Mouse (Mus musculus): ENCODE measurements at regions not wholly inside any gene's neighbourhood (a gene's known extent, or its start where the extent isn't known, plus 50 kb on each side); places are given as distances from the start of the nearest gene placed in this dataset.

DNA sequence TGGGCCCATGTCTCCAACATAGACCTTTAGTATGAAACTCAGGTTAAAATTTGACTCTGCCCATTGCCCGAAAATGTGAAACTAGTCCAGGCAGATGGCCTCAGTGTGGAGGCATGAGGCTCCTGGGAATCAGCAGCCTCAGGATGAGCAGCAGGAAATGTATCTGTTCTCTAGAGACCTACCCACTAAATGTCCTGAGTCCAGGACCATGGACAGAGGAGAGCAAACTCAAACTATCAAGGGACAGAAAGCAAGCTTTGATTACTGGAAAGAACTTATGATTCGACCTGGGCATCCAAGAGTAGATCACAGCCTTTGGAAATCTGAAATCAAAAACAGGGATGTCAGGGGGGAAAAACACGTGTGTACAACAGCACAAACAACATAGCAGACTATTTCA lies 230.3 kb upstream of the Ncam1 start:
- no peak for ATAC-seq (ENCODE audit: insufficient number of reproducible peaks, low FRiP score, low TSS enrichment)

- ATAC-seq (ENCODE audit: insufficient number of reproducible peaks, low FRiP score, low TSS enrichment) = no peak
Measured at GRCm38 (mm10) chr9:50028573-50028972, 229.8 kb upstream of the Ncam1 start.

- no peak for ATAC-seq (ENCODE audit: insufficient number of reproducible peaks, low FRiP score, low TSS enrichment)
Measured at GRCm38 (mm10) chr9:50024820-50025219, 226.1 kb upstream of the Ncam1 start.

DNA sequence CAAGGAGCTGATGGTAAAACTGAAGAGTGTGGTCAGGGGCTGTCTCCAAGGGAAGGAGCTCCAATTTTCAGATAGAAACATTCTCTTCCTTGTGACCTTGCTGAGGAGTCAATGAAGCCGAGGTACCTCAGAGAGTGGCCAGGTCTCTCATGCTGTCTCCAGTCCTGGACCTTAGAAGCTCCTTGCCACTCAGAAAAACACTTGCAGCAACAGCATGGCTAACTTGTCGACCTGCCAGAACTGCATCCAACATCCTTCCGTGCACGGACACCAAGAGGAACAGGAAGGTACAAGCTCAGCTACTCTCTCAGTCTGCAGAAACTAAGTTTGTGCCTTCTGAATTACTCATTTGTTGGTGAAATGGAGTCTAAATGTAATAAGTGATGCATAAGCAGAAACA lies 214.9 kb upstream of the Ncam1 start:
- ATAC-seq (ENCODE audit: insufficient number of reproducible peaks, low FRiP score, low TSS enrichment) = no peak

GRCm38 (mm10) chr9:50005757-50006576 lies 207.2 kb upstream of the Ncam1 start:
- ATAC-seq (ENCODE audit: insufficient number of reproducible peaks, low FRiP score, low TSS enrichment) = peak; percentile 74

DNA sequence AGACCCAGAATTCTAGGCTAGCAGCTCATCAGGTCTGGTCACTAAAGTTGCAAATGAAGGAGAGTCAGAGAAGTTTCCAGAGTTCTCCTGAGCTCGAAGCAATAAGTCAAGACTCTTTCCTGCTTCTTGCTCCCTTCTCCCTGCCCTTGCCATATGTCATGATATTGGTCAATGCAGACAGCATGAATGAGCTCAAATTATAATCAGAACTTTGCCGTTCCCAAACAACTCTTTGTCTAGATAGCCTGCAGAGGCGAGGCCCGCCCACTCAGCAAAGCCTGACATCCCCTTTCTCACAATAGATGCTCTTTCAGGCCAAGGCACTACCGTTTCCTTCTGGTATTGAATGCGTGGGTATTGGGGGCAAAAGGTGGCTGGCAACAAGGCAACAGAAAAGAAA lies 204.0 kb upstream of the Ncam1 start:
- ATAC-seq (ENCODE audit: insufficient number of reproducible peaks, low FRiP score, low TSS enrichment) = no peak

GRCm38 (mm10) chr9:50000497-50001404 lies 202.0 kb upstream of the Ncam1 start:
- ATAC-seq (ENCODE audit: insufficient number of reproducible peaks, low FRiP score, low TSS enrichment) = no peak

DNA sequence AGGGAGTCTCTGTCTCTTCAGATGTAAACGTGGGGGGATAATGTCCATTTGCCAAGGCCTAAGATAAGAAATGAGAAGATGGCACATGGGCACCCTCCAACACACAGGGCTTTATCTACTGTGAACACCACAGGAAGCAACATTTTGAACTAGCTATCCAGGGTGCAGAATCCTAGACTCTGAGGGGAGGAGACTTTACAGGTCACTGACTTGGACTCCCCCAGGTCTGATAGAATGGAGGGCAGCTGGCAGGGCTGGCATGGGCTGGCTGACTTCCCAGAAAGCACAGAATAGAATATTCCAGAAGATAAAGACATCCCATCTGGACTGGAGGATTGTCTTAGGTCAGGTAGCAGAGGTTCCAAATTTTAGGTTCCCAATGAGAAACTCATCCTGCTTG lies 201.2 kb upstream of the Ncam1 start:
- no peak for ATAC-seq (ENCODE audit: insufficient number of reproducible peaks, low FRiP score, low TSS enrichment)

DNA sequence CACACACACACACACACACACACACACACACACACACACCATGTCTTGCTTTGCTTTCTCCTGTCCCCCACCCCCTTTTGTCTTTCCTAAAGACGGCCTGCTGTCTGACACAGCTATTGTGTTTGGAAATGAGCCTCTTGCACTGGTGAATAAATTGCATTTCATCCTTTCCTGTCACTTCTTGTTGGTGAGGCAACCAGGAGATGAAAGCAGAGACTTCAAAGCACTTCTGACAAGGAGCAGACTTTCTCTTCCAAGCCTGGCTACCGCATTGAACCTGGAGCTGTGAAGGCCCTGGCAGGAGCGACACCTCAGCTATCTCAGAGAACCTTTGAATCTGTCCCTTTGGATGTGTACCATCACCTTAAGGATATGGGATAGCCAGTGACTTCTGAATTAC lies 199.4 kb upstream of the Ncam1 start:
- no peak for ATAC-seq (ENCODE audit: insufficient number of reproducible peaks, low FRiP score, low TSS enrichment)

DNA sequence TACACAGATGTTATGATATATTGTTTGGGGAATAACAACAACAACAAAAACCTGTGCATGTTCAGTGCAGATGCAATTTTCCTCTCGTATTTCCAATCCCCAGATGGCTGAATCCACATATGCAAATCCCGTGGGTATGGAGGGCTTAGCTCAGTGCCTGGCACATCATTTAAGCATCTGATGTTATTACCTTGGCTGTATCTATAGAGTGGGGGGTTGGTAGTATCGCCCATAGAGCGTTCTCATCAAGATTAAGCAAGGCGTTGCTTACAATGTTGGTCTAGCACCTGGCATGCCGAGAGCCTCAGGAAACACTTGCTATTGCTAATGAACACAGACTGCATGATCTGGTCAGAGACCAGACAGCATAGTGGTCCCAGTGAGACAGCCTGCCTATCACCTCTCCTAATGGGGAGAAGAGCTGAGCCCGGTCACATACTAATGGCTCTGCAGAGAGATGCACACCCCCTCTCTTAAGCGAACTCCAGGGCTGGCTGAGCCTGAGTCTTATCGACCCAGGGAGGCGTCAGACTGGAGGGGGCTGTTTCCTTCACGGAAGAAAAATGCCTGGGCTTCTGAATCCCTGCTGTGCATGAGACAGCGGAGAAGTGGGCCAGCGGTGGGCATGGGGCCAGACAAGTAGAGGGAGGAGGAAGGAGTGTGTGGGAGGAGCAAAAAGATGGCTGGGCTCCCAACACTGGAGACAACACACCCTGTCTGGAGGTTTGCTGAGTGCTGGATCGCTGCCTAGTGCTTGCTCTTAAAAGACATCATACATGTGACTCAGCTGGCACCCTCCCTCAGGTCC lies 190.9 kb upstream of the Ncam1 start:
- ATAC-seq (ENCODE audit: insufficient number of reproducible peaks, low FRiP score, low TSS enrichment) = peak; percentile 40; the same call in 1 of the 2 replicates

- ATAC-seq (ENCODE audit: insufficient number of reproducible peaks, low FRiP score, low TSS enrichment) = no peak
Measured at GRCm38 (mm10) chr9:49988064-49988463, 189.3 kb upstream of the Ncam1 start.

- no peak for ATAC-seq (ENCODE audit: insufficient number of reproducible peaks, low FRiP score, low TSS enrichment)
Measured at GRCm38 (mm10) chr9:49987481-49987880, 188.8 kb upstream of the Ncam1 start.

DNA sequence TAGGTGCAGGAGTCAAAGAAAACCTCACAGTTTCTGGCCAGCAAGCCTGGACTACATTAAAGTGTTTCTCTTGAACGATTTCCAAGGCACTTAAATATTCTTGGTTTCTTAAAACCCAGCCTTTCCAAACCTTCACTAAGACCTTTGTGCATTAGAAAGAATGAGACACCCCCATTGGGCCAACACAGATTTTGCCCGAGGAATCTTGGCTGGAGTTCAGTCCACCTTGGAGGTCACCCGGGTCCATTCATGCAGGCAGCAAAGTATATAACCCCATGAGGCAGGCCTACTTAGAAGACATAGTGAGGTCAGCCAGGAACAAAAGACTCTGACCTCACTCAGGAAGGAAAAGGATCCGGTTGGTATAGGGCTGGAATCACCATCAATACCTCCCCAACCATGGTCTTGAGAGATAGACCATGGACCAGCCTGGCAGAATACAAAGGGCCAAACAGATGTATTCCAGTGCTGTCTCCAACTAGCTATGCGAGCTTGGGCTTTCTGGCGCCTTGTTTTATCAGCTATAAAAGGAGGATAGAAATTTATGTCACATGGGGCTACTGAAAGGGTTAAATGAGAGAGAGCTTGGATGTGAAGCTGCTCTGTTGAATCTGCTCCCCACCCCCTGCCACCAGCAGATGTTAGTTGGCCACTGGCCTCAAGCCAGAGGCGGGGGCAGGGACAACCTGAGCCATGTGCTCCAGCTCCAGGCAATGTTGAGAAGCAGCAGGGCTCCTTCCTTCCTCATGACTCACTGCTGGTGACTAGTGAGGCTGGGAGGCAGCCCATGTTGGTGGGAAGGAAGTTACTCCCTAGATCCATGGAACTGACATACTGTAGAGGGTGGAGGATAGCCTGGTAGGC lies 181.9 kb upstream of the Ncam1 start:
- peak; percentile 84; the same call in 1 of the 2 replicates for ATAC-seq (ENCODE audit: insufficient number of reproducible peaks, low FRiP score, low TSS enrichment)

DNA sequence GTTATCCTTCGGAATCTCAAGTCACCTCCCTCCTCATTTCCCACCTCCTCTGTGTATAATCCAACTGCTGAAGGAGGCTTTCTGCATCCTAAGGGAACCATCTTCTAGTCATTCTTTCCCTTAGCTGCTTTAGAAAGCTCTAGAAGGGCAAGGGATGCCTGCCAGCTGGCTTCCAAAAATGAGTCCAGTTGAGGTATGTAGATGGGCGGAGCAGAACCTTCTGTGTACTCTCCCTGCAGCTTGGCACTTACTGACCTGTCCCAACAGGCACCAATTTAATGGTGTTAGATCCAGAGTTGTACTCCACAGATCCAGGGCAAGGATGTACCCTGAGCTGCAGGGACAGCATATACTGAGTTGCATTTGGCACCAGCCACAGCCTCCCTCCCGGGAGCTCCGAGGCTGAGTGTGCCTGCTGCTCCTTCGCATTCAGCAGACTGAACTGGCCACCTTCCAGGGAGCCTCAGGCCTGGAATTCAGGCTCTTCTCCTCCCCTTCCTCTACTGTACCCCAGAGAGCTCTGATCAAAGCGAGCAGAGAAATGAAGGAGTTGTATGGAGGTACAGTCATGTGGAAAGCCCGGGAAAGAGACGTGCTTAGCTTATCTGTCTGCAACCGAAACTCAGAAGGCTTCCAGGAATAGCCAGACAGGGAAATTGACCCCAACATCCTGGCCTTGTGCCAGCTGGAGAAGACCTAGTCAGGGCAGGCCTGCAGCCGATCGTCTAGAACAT lies 177.4 kb upstream of the Ncam1 start:
- ATAC-seq (ENCODE audit: insufficient number of reproducible peaks, low FRiP score, low TSS enrichment) = peak; percentile 77

DNA sequence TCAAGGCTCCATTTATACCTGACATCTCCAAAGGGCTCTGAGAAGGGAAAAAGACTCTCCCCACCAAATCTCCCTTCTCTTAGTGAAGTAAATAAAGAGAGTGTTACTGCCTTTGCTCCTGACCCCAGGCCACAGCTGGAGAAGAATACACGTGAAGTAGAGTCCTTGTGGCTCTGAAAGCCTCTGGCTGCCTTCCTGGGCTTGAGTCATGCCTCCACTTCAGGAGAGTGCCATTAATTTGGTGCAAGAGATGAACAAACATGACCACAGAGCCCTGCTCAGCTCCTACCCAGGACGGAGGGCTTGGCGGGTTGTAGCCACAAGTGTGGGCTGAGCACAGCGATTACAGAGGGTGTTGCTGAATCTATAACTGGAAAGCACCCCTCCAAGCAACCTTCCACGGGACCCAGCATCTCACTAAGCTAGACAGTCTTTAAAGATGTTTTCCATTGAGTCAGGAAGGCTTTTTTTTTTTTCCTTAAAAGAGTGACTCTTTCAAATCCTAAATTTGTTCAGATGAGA lies 175.3 kb upstream of the Ncam1 start:
- ATAC-seq (ENCODE audit: insufficient number of reproducible peaks, low FRiP score, low TSS enrichment) = no peak

GRCm38 (mm10) chr9:49969429-49969828 lies 170.7 kb upstream of the Ncam1 start:
- no peak for ATAC-seq (ENCODE audit: insufficient number of reproducible peaks, low FRiP score, low TSS enrichment)

DNA sequence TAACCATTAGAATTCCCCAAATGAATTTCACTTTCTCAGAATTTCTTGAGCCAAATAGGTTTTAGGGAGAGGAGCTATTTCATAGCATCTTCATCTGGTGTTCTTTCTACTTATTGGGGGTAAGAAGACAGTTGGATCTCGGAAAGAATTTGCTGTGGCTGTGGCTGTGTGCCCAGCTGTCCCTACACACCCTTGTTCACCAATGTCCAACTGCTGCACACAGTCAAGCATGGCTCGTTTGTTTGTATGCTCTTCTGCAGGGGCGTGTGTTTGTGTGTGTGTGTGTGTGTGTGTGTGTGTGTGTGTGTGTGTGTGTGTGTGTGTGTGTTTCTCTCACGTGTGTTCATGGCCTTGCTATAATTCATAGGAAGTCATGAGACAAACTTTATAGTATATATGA lies 165.9 kb upstream of the Ncam1 start:
- ATAC-seq (ENCODE audit: insufficient number of reproducible peaks, low FRiP score, low TSS enrichment) = no peak

- ATAC-seq (ENCODE audit: insufficient number of reproducible peaks, low FRiP score, low TSS enrichment) = peak; percentile 64; the same call in 1 of the 2 replicates
Measured at GRCm38 (mm10) chr9:49962561-49963071, 163.9 kb upstream of the Ncam1 start.
